Mouse (Mus musculus): ENCODE results near the gene 1110004F10Rik.

DNA sequence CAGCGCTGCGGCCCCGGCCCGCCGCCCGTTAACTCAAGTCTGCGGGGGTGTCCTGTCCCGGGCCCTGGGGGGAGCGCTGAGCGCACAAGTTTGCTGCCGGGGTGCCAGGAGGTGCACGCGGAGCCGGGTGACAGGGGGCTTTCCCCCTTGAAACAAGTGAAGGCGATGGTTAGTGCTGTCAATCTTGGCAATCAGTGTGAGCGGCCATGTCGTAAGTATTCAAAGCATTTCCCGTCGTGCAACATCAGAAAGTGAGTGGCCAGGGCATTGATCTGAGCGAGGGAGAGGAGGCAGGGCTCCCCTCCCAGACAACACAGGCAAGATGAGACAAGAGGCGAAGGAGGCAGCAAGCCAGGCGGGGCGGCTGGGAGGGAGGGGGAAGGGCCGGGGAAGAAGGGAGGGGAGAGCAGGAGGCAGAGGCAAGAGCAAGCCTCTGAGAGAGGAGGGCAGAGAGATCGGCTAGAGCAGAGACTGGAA is 4.9 kb upstream of the 1110004F10Rik start:
- TF ChIP-seq CTCF (conservative IDR thresholded peaks at IDR 0.05; ENCODE audit: low read length) = no peak
- TF ChIP-seq POU5F1 (IDR thresholded peaks at IDR 0.05; ENCODE audit: borderline replicate concordance, low read length) = no peak

Data from E14TG2a.4 (cell line).